Mouse (Mus musculus): ENCODE measurements around the gene Ddah2.

The Ddah2 gene

GRCm38 (mm10) chr17:35058911-35059892 is at the start of gene Ddah2:
Ddah2 (plus strand) TSS chr17:35059035.
- no peak for DNase-seq (ENCODE audit: low read depth)

GRCm38 (mm10) chr17:35009586-35009985 is 49.2 kb upstream of the Ddah2 start:
- no peak for DNase-seq (ENCODE audit: low read depth)

GRCm38 (mm10) chr17:35011440-35011839 is 47.4 kb upstream of the Ddah2 start:
- no peak for DNase-seq (ENCODE audit: low read depth)

GRCm38 (mm10) chr17:35012430-35012829 is 46.4 kb upstream of the Ddah2 start:
- no peak for DNase-seq (ENCODE audit: low read depth)

GRCm38 (mm10) chr17:35013221-35013620 is 45.6 kb upstream of the Ddah2 start:
- no peak for DNase-seq (ENCODE audit: low read depth)

- DNase-seq (ENCODE audit: low read depth): no peak
Measured at GRCm38 (mm10) chr17:35015296-35015695, 43.5 kb upstream of the Ddah2 start.

GRCm38 (mm10) chr17:35016376-35016775 is 42.5 kb upstream of the Ddah2 start, which contains the start of gene Vwa7:
Vwa7 (plus strand) TSS chr17:35016579.
- DNase-seq (ENCODE audit: low read depth): no peak

GRCm38 (mm10) chr17:35016791-35017705 is 41.8 kb upstream of the Ddah2 start:
- no peak for DNase-seq (ENCODE audit: low read depth)

GRCm38 (mm10) chr17:35017706-35018030 is 41.2 kb upstream of the Ddah2 start:
- DNase-seq (ENCODE audit: low read depth): no peak

GRCm38 (mm10) chr17:35018171-35018570 is 40.7 kb upstream of the Ddah2 start:
- no peak for DNase-seq (ENCODE audit: low read depth)

- no peak for DNase-seq (ENCODE audit: low read depth)
Measured at GRCm38 (mm10) chr17:35019894-35020293, 38.9 kb upstream of the Ddah2 start.

- DNase-seq (ENCODE audit: low read depth): no peak
Measured at GRCm38 (mm10) chr17:35020551-35020950, 38.3 kb upstream of the Ddah2 start.

GRCm38 (mm10) chr17:35021163-35021808 is 37.5 kb upstream of the Ddah2 start:
- peak; percentile 81 for DNase-seq (ENCODE audit: low read depth)

GRCm38 (mm10) chr17:35021842-35022477 is 36.9 kb upstream of the Ddah2 start:
- peak; percentile 85 for DNase-seq (ENCODE audit: low read depth)

GRCm38 (mm10) chr17:35022541-35023060 is 36.2 kb upstream of the Ddah2 start:
- DNase-seq (ENCODE audit: low read depth): no peak

- no peak for DNase-seq (ENCODE audit: low read depth)
Measured at GRCm38 (mm10) chr17:35023221-35023620, 35.6 kb upstream of the Ddah2 start.

- DNase-seq (ENCODE audit: low read depth): no peak
Measured at GRCm38 (mm10) chr17:35023756-35024155, 35.1 kb upstream of the Ddah2 start.

- no peak for DNase-seq (ENCODE audit: low read depth)
Measured at GRCm38 (mm10) chr17:35024261-35024660, 34.6 kb upstream of the Ddah2 start.

- DNase-seq (ENCODE audit: low read depth): no peak
Measured at GRCm38 (mm10) chr17:35024691-35025488, 33.9 kb upstream of the Ddah2 start.

- DNase-seq (ENCODE audit: low read depth): no peak
Measured at GRCm38 (mm10) chr17:35026206-35026605, 32.6 kb upstream of the Ddah2 start.

Data from c-Kit-positive CD71-positive TER-119-negative erythroid progenitor cells, embryonic 14.5 days (primary cell).